Mouse (Mus musculus) adipocyte (in vitro differentiated cells): ENCODE measurements around the gene Ide.

Experiments used
- DNase-seq: peaks from one replicate; pipeline ENCODE4 v3.0.0-alpha.2; 2016; ENCODE audit warnings: low spot score

Ide gene

GRCm38 (mm10) chr19:37333357-37333756 is 4.3 kb downstream of the Ide start:
- DNase-seq: no peak

- DNase-seq: no peak
These were observed 4.9 kb downstream of the Ide start for GRCm38 (mm10) chr19:37332726-37333125.

GRCm38 (mm10) chr19:37327216-37327615 is 10.4 kb downstream of the Ide start:
- DNase-seq: no peak

- DNase-seq: peak; percentile 33
These were observed 14.1 kb downstream of the Ide start for GRCm38 (mm10) chr19:37323566-37323965.

GRCm38 (mm10) chr19:37320802-37321619 is 16.6 kb downstream of the Ide start:
- DNase-seq: peak; percentile 15

GRCm38 (mm10) chr19:37317359-37317758 is 20.3 kb downstream of the Ide start:
- no peak for DNase-seq

- peak; percentile 56 for DNase-seq
These were observed 22.6 kb downstream of the Ide start for GRCm38 (mm10) chr19:37315091-37315490.

GRCm38 (mm10) chr19:37311426-37311825 is 26.2 kb downstream of the Ide start:
- no peak for DNase-seq

GRCm38 (mm10) chr19:37310133-37310532 is 27.5 kb downstream of the Ide start:
- peak; percentile 10 for DNase-seq

- DNase-seq: peak; percentile 39
These were observed 28.7 kb downstream of the Ide start for GRCm38 (mm10) chr19:37308941-37309340.

- DNase-seq: no peak
These were observed 29.7 kb downstream of the Ide start for GRCm38 (mm10) chr19:37307826-37308545.

- no peak for DNase-seq
These were observed 31.5 kb downstream of the Ide start for GRCm38 (mm10) chr19:37306176-37306575.

GRCm38 (mm10) chr19:37304866-37305265 is 32.8 kb downstream of the Ide start:
- no peak for DNase-seq

GRCm38 (mm10) chr19:37304006-37304405 is 33.6 kb downstream of the Ide start:
- no peak for DNase-seq

- DNase-seq: no peak
These were observed 35.9 kb downstream of the Ide start for GRCm38 (mm10) chr19:37301733-37302132.

GRCm38 (mm10) chr19:37291676-37292075 is 46.0 kb downstream of the Ide start:
- no peak for DNase-seq

GRCm38 (mm10) chr19:37290906-37291305 is 46.7 kb downstream of the Ide start:
- DNase-seq: no peak

GRCm38 (mm10) chr19:37284775-37285174 is 52.9 kb downstream of the Ide start:
- DNase-seq: no peak

- no peak for DNase-seq
These were observed 54.5 kb downstream of the Ide start for GRCm38 (mm10) chr19:37283166-37283565.

GRCm38 (mm10) chr19:37281710-37282109 is 55.9 kb downstream of the Ide start:
- DNase-seq: no peak

- no peak for DNase-seq
These were observed 58.5 kb downstream of the Ide start for GRCm38 (mm10) chr19:37279194-37279593.

GRCm38 (mm10) chr19:37275555-37275954 is 62.1 kb downstream of the Ide start:
- DNase-seq: no peak

- DNase-seq: no peak
These were observed 68.5 kb downstream of the Ide start for GRCm38 (mm10) chr19:37269106-37269505.
